Mouse (Mus musculus): ENCODE measurements around the gene Arpc3.
"Not testable (repeated sequence)": the region's sequence is repeated elsewhere in the genome, so short reads cannot be mapped to it uniquely, and the experiment has no call there.

DNA sequence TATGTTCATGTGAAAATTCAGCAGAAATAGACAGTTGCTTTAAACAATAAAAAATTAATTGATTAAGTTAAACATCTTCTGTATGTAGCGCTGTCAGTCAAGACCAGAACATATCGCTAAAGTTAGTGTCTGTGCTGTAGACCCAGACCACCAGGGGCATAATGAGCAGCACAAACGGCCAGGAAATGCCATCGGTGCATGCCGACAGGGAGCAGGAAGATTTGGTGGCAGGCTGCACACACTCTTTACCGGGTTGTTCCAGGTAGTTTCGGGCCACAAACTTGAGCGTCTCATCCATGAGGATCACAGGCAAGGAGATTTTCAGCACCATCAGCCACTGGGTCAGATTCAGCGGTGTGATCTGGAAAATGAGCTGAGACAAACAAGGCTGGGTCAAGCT, 65.4 kb downstream of the Arpc3 start:
- TF ChIP-seq POLR2A (IDR thresholded peaks at IDR 0.05; ENCODE audit: borderline replicate concordance, low read depth, low read length); CTCF (IDR thresholded peaks at IDR 0.05; ENCODE audit: low read depth, low read length): not testable (repeated sequence)
